Mouse (Mus musculus) myocyte (in vitro differentiated cells): ENCODE results near the gene Slc6a20a. TPM values are rescaled to one million over a fixed set of nuclear protein-coding genes. Genes with fewer than 3 reads are reported as not detected.
"Not testable (repeated sequence)": the region's sequence is repeated elsewhere in the genome, so short reads cannot be mapped to it uniquely, and the experiment has no call there.

Experiments used
- H3K27me3 ChIP-seq: one replicate; pipeline ENCODE4 v1.6.1; 2011; ENCODE audit not compliant: control insufficient read depth, insufficient read depth, insufficient read length
- H3K36me3 ChIP-seq: one replicate; pipeline ENCODE4 v1.6.1; 2011; ENCODE audit not compliant: control insufficient read depth, insufficient read depth
- H3K4me2 ChIP-seq: one replicate; pipeline ENCODE4 v1.6.1; 2011; ENCODE audit warnings: low read depth, control low read depth
- H3K4me3 ChIP-seq: one replicate; pipeline ENCODE4 v1.5.1; 2011; ENCODE audit warnings: mild to moderate bottlenecking, control low read depth, moderate library complexity
- H3K79me2 ChIP-seq: one replicate; pipeline ENCODE4 v1.6.1; 2011; ENCODE audit not compliant: control insufficient read depth, insufficient read depth
- H3ac ChIP-seq: one replicate; pipeline ENCODE4 v1.6.1; 2011; ENCODE audit not compliant: control insufficient read depth, insufficient read length
- CEBPB ChIP-seq: IDR thresholded peaks from 2 replicates; pipeline ENCODE4 v1.6.1; 2011; ENCODE audit warnings: mild to moderate bottlenecking, moderate library complexity; ENCODE audit not compliant: poor library complexity, insufficient read depth, severe bottlenecking
- E2F4 ChIP-seq: IDR thresholded peaks from one replicate; pipeline ENCODE4 v1.6.1; 2011; ENCODE audit warnings: mild to moderate bottlenecking, control low read depth, moderate library complexity; ENCODE audit not compliant: insufficient read depth
- MAX ChIP-seq: IDR thresholded peaks from one replicate; pipeline ENCODE4 v1.6.1; 2011; ENCODE audit warnings: low read depth, mild to moderate bottlenecking, control low read depth
- MYOD1 ChIP-seq, 3 experiments: IDR thresholded peaks; one replicate each; pipeline ENCODE4 v1.6.1; 2011; ENCODE audit warnings: control low read depth in 2 of 3, low read depth in 2 of 3, mild to moderate bottlenecking in 2 of 3, moderate library complexity in 1 of 3; ENCODE audit not compliant: insufficient read length in 2 of 3, control insufficient read depth in 1 of 3
- MYOG ChIP-seq, 3 experiments: IDR thresholded peaks; one replicate each; pipeline ENCODE4 v1.6.1; 2011; ENCODE audit warnings: control low read depth in 2 of 3, low read depth in 2 of 3, mild to moderate bottlenecking in 2 of 3; ENCODE audit not compliant: insufficient read length in 2 of 3, control insufficient read depth in 1 of 3, insufficient read depth in 1 of 3
- POLR2A ChIP-seq: IDR thresholded peaks from one replicate; pipeline ENCODE4 v1.6.1; 2011; ENCODE audit warnings: low read depth, mild to moderate bottlenecking, control low read depth, moderate library complexity; ENCODE audit not compliant: insufficient read length
- POLR2AphosphoS2 ChIP-seq: IDR thresholded peaks from one replicate; pipeline ENCODE4 v1.6.1; 2011; ENCODE audit warnings: low read depth, control low read depth; ENCODE audit not compliant: insufficient read length
- REST ChIP-seq: IDR thresholded peaks from one replicate; pipeline ENCODE4 v1.6.1; 2011; ENCODE audit warnings: mild to moderate bottlenecking, control low read depth, moderate library complexity; ENCODE audit not compliant: insufficient read depth, insufficient read length
- SRF ChIP-seq: IDR thresholded peaks from one replicate; pipeline ENCODE4 v1.6.1; 2011; ENCODE audit warnings: low read depth; ENCODE audit not compliant: control insufficient read depth, insufficient read length
- TCF12 ChIP-seq: IDR thresholded peaks from one replicate; pipeline ENCODE4 v1.6.1; 2011; ENCODE audit warnings: mild to moderate bottlenecking, control low read depth; ENCODE audit not compliant: poor library complexity, insufficient read depth, severe bottlenecking
- TCF3 ChIP-seq: IDR thresholded peaks from one replicate; pipeline ENCODE4 v1.6.1; 2011; ENCODE audit warnings: low read depth, control low read depth; ENCODE audit not compliant: insufficient read length
- USF1 ChIP-seq: IDR thresholded peaks from one replicate; pipeline ENCODE4 v1.6.1; 2011; ENCODE audit warnings: low read depth, mild to moderate bottlenecking, control low read depth, moderate library complexity
- polyA plus RNA-seq: library from polyadenylated mRNA; unstranded; fragments of >200 nt; fragmentation: generic; extraction: Trizol; gene quantifications from one replicate; pipeline ENCODE4 v1.2.1, GENCODE M21; 2012; ENCODE audit warnings: missing spikeins

Slc6a20a gene
- polyA plus RNA-seq, 1 experiment, result 0.01 TPM

DNA sequence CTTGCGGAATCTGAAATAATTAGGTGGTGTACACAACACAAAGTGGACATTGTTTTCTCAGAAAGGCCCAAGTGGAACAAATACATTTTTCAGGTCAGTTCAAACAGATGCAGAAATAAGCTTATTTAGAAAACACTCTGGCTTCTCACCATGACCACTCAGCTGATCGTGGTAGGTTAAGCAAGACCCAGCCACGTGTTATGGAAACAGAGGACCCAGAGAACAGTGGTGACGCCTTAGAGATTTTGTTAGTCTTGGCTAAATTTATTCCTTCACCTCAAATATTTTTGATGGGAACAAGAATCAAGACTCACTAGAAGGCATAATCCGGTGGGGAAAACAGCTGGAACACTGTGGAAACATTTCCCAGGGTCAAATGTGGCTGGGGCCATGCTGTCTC, 7.5 kb upstream of the Slc6a20a start:
- Histone ChIP-seq H3K4me2 (no peak overlapping the region), H3K27me3 (peaks cover 2% of the 10 kb centered on the region), H3K36me3 (no peaks in the 10 kb centered on the region), H3K79me2 (no peaks in the 10 kb centered on the region), H3ac (no peak overlapping the region), H3K4me3 (no peak overlapping the region)
- no peak for TF ChIP-seq MYOD1 (IDR thresholded peaks at IDR 0.05; ENCODE audit: control insufficient read depth in 1 of 3, insufficient read length in 2 of 3, low read depth in 2 of 3)
- no peak for TF ChIP-seq E2F4
- TF ChIP-seq SRF, result no peak
- TF ChIP-seq MYOG (IDR thresholded peaks at IDR 0.05; ENCODE audit: control insufficient read depth in 1 of 3, insufficient read depth in 1 of 3, insufficient read length in 2 of 3, low read depth in 2 of 3), result no peak
- TF ChIP-seq POLR2AphosphoS2, result no peak
- no peak for TF ChIP-seq TCF3
- TF ChIP-seq TCF12, result no peak
- no peak for TF ChIP-seq REST
- TF ChIP-seq USF1, result no peak
- TF ChIP-seq POLR2A, result no peak
- no peak for TF ChIP-seq MAX
- no peak for TF ChIP-seq CEBPB

DNA sequence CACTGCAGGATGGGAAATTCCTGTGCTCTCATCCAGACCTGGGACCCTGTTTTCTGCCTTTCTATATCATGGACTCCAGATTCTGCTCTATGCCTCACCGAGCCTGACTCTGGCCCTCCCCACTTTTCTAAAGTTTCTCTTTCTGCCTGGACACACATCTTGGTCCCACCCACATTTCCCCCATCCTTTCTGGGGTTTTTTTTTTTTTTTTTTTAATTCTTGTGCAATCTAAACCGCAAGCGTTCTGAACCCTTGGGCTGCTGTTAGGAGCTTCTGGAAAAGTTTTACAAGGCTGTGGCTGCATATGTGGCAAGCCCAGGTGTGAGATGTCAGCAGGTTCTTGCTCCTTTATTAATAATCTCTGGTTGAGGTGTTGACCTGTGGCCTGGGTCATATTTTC, 5.0 kb upstream of the Slc6a20a start:
- H3K79me2 ChIP-seq, result no peaks in the 10 kb centered on the region
- TF ChIP-seq SRF (no peak), POLR2A (no peak), MYOD1 (IDR thresholded peaks at IDR 0.05; ENCODE audit: control insufficient read depth in 1 of 3, insufficient read length in 2 of 3, low read depth in 2 of 3) (no peak), MYOG (IDR thresholded peaks at IDR 0.05; ENCODE audit: control insufficient read depth in 1 of 3, insufficient read depth in 1 of 3, insufficient read length in 2 of 3, low read depth in 2 of 3) (no peak), USF1 (no peak), POLR2AphosphoS2 (no peak), REST (no peak), E2F4 (no peak), CEBPB (no peak), TCF12 (no peak), TCF3 (no peak), MAX (no peak)
- H3K4me2 ChIP-seq, result no peak overlapping the region
- H3K27me3 ChIP-seq, result peaks cover 13% of the 10 kb centered on the region
- no peak overlapping the region for H3ac ChIP-seq
- no peaks in the 10 kb centered on the region for H3K36me3 ChIP-seq
- no peak overlapping the region for H3K4me3 ChIP-seq

GRCm38 (mm10) chr9:123679198-123679597, 513 bp upstream of the Slc6a20a start:
- no peak for TF ChIP-seq SRF
- no peak for TF ChIP-seq POLR2A
- no peak for TF ChIP-seq MAX
- no peak for TF ChIP-seq TCF12
- no peak for TF ChIP-seq POLR2AphosphoS2
- TF ChIP-seq MYOG (IDR thresholded peaks at IDR 0.05; ENCODE audit: control insufficient read depth in 1 of 3, insufficient read depth in 1 of 3, insufficient read length in 2 of 3, low read depth in 2 of 3), result no peak
- no peak for TF ChIP-seq REST
- no peak for TF ChIP-seq MYOD1 (IDR thresholded peaks at IDR 0.05; ENCODE audit: control insufficient read depth in 1 of 3, insufficient read length in 2 of 3, low read depth in 2 of 3)
- no peak for TF ChIP-seq E2F4
- Histone ChIP-seq H3ac (no peak overlapping the region), H3K36me3 (no peaks in the 10 kb centered on the region), H3K4me3 (no peak overlapping the region), H3K27me3 (peaks cover 39% of the 10 kb centered on the region), H3K79me2 (no peaks in the 10 kb centered on the region), H3K4me2 (no peak overlapping the region)

DNA sequence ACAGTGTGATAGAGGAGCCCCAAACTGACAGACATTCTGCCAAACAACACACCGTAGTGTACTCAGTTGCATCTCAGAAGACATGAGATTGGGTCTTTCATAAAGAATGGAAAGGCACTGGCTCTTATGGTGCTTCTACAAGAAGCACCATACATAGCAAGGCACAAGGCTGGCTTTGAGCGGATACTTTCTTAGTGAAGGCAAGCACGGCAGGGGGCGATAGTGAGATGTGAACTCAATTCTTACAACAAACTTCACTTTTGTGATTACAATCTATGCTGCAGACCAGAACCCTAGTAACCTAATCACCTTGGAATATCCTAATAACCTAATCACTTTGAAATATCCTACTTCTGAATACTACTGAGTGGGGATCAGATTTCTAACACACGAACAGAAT, 13.0 kb downstream of the Slc6a20a start:
- no peaks in the 10 kb centered on the region for H3K36me3 ChIP-seq
- no peak overlapping the region for H3ac ChIP-seq
- H3K4me3 ChIP-seq, result no peak overlapping the region
- no peaks in the 10 kb centered on the region for H3K79me2 ChIP-seq
- TF ChIP-seq TCF3 (no peak), SRF (no peak), REST (no peak)
- H3K4me2 ChIP-seq, result no peak overlapping the region
- H3K27me3 ChIP-seq, result no peaks in the 10 kb centered on the region

- H3K36me3 ChIP-seq, H3K27me3 ChIP-seq, H3K4me3 ChIP-seq, H3ac ChIP-seq, H3K79me2 ChIP-seq: not testable (repeated sequence)
- peak overlapping the region; percentile 51 for H3K4me2 ChIP-seq
Observed at GRCm38 (mm10) chr9:123659986-123660676, 18.6 kb downstream of the Slc6a20a start.

DNA sequence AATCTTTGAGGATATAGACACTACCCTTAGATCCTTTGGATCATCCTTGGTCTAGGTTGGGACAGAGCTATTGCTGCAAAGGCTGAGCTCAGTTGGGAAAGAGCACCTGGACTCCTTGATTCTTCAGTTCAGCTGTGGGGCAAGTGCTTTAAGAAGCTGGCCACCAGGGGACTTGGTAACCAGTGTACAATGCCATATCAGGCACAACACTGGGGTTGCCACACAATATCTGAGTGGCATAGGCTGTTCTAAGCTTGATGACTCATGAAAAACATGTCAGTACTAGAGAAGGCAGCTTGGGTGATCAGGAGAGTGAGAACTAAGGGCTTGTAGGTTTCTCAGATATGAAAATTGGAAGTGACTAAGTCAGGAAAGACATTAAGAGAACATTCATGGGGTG, 19.7 kb downstream of the Slc6a20a start:
- Histone ChIP-seq H3K4me3 (no peak overlapping the region), H3ac (no peak overlapping the region), H3K27me3 (no peaks in the 10 kb centered on the region), H3K79me2 (no peaks in the 10 kb centered on the region), H3K36me3 (no peaks in the 10 kb centered on the region), H3K4me2 (no peak overlapping the region)
- TF ChIP-seq TCF12 (no peak), CEBPB (no peak)
